Mouse (Mus musculus): ENCODE measurements around the gene Gpr107.

The Gpr107 gene

GRCm38 (mm10) chr2:31194356-31195021 is 42.4 kb downstream of the Gpr107 start:
- DNase-seq (ENCODE audit: low read depth in 2 of 2, low spot score in 2 of 2) = peak; percentile 22 to 48

DNA sequence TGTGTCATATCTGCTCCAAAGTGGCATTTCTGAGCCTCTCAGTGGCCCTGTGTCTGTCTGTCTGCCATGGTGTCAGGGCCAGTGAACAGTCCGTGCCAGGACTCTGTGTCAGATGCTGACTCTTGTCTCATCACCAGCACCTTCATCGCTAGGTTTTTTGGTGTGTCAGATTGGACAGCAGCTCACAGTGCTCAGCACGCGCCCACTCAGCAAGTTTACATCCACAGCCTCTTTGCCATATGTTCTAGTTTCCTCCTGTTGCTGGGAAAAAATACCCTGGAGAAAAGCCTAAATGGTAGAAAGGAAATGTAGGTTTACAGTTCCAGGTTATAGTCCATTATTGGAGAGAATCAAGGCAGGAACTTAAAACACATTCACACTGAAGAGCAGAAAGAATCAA is 46.5 kb downstream of the Gpr107 start:
- no peak for DNase-seq (ENCODE audit: low read depth in 2 of 2, low spot score in 2 of 2)

GRCm38 (mm10) chr2:31200051-31200450 is 47.9 kb downstream of the Gpr107 start:
- no peak for DNase-seq (ENCODE audit: low read depth in 2 of 2, low spot score in 2 of 2)

GRCm38 (mm10) chr2:31201851-31202250 is 49.7 kb downstream of the Gpr107 start:
- DNase-seq (ENCODE audit: low read depth in 2 of 2, low spot score in 2 of 2) = no peak

- DNase-seq (ENCODE audit: low read depth in 2 of 2, low spot score in 2 of 2) = no peak
These were observed 50.2 kb downstream of the Gpr107 start for GRCm38 (mm10) chr2:31202357-31202756.

GRCm38 (mm10) chr2:31202956-31203355 is 50.8 kb downstream of the Gpr107 start:
- no peak for DNase-seq (ENCODE audit: low read depth in 2 of 2, low spot score in 2 of 2)

GRCm38 (mm10) chr2:31204677-31205076 is 52.6 kb downstream of the Gpr107 start:
- no peak for DNase-seq (ENCODE audit: low read depth in 2 of 2, low spot score in 2 of 2)

GRCm38 (mm10) chr2:31206211-31206610 is 54.1 kb downstream of the Gpr107 start:
- DNase-seq (ENCODE audit: low read depth in 2 of 2, low spot score in 2 of 2) = no peak

GRCm38 (mm10) chr2:31206882-31207281 is 54.8 kb downstream of the Gpr107 start:
- DNase-seq (ENCODE audit: low read depth in 2 of 2, low spot score in 2 of 2) = no peak

DNA sequence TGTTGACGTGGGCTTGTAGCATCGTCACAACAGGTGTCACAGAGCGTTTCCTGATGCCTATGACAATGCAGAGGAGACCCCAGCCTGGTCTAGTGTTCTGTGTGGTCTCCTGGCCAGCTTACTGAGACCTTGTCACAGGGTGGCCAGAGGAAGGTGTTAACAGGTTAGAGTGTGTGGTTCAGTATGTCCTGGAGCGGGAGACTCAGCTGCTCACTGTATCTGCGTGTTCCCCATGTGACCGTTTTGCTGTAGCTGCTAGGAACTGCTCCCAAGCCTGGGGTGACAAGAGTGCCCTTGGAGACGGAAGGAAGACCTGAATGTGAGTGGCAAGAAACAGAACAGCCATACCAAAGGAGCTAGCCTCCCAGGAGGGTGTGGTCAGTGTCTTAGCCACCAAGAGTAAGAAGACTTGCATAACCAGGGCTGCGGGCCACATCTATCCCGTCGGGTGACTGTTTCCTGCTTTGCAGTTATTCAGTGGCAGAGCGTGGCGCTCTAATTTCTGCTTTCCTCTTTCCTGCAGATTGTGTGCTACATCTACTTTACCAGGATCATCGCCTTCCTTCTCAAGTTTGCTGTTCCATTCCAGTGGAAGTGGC is 56.5 kb downstream of the Gpr107 start:
- DNase-seq (ENCODE audit: low read depth in 2 of 2, low spot score in 2 of 2) = no peak

DNA sequence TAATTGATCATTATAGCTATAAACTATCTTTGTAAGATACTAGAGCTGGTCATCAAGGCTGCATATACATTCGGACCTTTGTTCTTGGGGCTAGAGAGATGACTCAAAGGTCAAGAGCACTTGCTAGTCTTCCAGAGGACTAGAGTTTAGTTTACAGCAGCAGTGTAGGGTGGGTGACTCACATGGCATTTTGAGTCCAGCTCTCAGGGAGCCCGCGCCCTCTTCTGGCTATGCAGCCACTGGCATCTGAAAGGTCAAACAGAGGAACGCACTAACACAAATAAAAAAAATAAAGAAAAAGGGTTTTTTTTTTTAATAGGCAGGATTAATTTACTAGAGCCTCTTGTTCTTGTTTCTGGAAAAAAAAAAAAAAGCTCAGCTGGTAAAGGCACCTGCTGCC is 57.4 kb downstream of the Gpr107 start:
- no peak for DNase-seq (ENCODE audit: low read depth in 2 of 2, low spot score in 2 of 2)

- no peak for DNase-seq (ENCODE audit: low read depth in 2 of 2, low spot score in 2 of 2)
These were observed 58.2 kb downstream of the Gpr107 start for GRCm38 (mm10) chr2:31210144-31210847.

DNA sequence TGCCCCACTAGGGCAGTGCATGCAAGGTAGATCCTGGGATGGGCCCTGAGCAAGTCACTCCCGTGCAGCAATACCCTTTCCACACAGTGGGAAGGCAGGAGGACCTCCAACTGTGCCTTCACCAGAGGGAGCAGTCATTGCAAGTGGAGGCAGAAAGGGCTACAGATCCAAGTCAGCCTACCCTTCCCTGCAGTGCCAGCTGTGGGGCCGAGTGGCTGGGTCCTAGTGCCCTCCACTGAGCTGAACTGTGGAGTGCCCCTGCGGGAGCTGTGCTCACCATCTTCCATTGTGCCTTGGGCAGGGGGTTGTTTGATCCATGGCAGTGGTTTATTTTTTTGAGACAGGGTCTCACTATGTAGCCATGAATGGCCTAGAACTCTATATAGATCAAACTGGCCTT is 59.1 kb downstream of the Gpr107 start:
- DNase-seq (ENCODE audit: low read depth in 2 of 2, low spot score in 2 of 2) = no peak

DNA sequence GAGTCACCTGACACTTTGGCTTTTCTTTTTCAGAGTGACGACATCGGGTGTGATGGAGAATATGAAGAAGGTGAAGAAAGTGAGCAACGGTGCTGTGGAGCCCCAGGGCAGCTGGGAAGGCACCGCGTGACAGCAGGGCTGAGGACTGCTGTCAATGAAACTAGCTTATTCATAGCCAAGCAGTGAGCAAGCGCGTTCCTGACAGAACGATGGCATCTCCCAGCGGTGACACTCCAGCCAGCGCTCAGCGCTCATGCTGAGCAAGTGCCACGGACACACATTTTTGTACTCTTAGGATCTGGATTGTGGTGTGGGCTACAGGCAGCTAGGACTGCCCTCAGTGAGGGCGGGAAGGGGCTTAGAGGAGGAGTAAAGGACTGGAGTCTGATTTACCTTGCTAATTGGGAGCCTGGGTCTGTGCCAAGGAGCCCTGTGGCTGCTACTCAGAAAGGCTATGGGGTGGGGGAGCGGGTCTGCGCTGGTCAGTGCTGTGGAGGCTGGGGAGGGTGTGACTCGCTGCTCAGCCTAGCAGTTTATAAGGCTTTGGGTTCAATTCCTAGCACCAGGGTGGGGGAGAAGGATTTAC is 62.2 kb downstream of the Gpr107 start:
- no peak for DNase-seq (ENCODE audit: low read depth in 2 of 2, low spot score in 2 of 2)

DNA sequence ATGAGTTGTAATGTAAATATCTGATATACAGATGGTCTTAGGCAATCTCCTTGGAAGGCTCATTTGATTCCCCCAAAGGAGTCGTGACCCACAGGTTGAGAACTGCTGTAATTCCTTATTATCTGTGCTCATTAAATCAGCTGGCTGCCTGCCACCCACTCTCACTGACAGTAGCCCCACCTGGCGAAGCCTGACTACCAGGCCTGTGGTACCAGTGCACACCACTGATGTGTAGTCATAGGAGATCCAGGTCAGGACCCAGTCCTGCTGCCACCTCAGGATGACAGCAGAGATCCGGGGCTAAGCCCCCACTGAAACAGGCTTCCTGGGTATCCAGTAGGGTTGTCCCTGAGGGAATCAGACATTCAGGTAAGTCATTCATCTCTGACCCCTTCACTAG is 66.5 kb downstream of the Gpr107 start:
- no peak for DNase-seq (ENCODE audit: low read depth in 2 of 2, low spot score in 2 of 2)

DNA sequence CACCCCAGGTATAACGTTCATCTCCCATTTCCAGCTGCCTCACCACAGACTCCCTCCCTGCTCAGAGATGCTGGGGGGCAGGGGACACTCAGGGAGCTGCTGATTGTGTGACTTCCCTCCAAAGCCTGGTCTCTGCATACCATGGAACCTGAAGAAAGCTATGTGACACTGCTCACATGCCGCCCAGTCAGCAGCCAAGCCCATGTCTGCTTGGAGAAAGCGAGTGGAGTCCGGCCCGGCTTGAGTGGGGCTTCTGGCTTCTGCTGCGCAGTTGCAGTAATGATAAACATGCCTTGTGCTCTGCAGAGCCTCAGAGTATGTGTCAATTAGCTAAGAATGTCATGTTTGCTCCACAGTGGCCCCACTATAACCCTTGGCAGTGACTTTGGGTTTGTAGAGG is 67.4 kb downstream of the Gpr107 start:
- DNase-seq (ENCODE audit: low read depth in 2 of 2, low spot score in 2 of 2) = no peak

DNA sequence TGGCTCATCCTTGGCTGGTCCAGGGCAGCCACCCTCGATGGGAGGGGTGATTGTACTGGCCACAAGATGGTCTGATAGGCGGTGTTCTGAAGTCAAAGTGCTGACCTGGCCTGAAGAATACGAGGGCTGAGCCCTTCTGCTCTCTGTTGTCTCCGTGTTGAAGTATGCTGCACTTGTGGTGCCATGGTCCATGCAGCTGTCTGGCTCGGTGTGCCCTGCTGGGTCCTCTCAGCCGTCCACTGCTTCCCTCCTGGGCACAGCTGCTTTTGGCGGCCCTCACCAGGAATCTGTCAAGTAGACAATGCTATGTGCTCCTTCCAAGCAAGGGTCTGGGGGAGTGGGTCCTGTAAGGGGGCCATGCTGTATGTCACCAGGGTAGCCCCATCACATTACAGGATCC is 68.7 kb downstream of the Gpr107 start:
- DNase-seq (ENCODE audit: low read depth in 2 of 2, low spot score in 2 of 2) = no peak

GRCm38 (mm10) chr2:31221582-31221981 is 69.5 kb downstream of the Gpr107 start:
- no peak for DNase-seq (ENCODE audit: low read depth in 2 of 2, low spot score in 2 of 2)

DNA sequence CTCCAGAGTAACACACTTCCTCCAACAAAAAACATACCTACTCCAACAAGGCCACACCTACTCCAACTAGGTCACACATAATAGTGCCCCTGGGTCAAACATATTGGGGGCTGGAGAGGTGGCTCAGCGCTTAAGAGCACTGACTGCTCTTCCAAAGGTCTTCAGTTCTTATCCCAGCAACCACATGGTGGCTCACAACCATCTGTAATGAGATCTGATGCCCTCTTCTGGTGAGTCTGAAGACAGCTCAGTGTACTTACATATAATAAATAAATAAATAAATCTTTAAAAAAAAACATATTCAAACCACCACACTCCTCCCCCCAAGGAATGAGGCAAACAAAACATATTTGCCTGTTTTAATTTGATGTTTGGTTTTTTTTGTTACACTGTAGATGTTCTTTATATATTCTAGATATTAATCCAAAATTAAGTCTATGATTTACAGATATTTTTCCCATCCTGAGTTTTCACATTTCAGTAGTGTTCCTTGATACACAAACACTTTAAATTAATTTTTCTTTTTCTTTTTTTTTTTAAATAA is 76.7 kb downstream of the Gpr107 start:
- DNase-seq (ENCODE audit: low read depth in 2 of 2, low spot score in 2 of 2) = no peak

DNA sequence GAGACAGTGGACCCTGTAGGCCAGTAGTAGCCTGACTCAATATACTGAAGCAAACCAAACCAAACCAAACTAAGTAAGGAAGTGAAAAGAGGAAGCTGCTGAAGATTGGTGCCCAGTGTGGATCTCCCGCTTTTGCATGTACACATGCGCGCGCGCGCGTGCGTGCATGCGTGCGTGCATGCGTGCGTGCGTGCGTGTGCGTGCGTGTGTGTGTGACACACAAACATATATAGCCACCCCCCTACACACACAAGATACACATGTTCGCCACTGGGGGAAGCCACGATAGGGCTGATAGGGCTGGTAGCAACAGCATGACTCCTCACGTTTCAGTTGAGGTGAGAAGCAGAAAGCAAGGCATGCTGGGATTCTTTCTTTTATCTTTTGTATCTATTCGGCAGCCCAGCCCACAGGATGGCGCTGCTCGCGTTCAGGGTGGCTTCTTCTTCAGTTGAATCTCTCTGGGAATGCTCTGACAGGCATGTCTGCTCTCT is 87.1 kb downstream of the Gpr107 start:
- DNase-seq (ENCODE audit: low read depth in 2 of 2, low spot score in 2 of 2) = peak in 1 of 2 experiments; percentile 13

DNA sequence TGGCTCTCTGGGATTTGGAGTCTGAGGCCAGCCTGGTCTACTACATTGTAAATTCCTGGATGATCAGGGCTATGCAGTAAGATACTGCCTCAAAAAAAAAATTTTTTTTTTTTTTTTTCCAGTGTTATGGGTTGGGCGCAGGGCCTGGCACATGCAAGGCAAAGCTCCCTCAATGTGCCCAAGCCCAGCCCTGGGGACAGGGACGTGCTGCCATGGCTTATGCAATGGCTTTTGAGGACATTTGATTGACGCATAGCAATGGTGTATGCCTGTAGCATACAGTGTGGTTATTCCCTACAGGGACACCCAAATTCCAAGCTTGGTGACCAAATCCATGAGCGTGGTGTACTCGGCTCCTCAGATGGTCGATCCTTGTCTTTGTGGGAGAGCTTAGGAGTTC is 87.7 kb downstream of the Gpr107 start:
- DNase-seq (ENCODE audit: low read depth in 2 of 2, low spot score in 2 of 2) = no peak

DNA sequence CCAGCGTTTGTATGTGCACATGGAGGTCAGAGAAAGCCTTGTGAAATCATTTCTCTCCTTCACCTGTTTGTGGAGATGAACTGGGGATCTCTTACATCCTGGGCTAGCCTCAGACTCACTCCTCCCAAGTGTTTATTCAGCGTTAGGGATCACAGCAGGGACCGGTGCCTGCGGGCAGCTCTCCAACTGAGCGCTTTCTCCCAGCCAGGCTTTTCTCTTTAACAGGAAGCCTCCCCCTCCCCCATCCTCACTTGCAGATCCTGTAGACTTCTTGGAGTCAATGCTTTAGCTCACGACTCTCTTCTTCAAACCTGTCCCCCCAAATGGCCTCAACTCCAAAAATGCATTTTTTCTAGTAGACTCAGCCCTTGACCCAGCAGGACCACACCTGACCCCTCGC is 89.5 kb downstream of the Gpr107 start:
- DNase-seq (ENCODE audit: low read depth in 2 of 2, low spot score in 2 of 2) = no peak
